Mouse (Mus musculus) midbrain, embryonic 10.5 days (tissue): Measurements from ENCODE around the gene Tprg. TPM values are rescaled to one million over a fixed set of nuclear protein-coding genes. Genes with fewer than 3 reads are reported as not detected.

Experiments
- DNase-seq: peaks from one replicate; pipeline ENCODE4 v3.0.0-alpha.2; 2017; ENCODE audit warnings: low spot score
- H3K27ac ChIP-seq: fragments of 300-500 bp; sonication (generic); replicated peaks from 2 replicates; pipeline ENCODE4 v1.5.1; 2016; ENCODE audit warnings: mild to moderate bottlenecking
- H3K27me3 ChIP-seq: fragments of 300-500 bp; sonication (generic); 2 replicates; pipeline ENCODE4 v1.6.1; 2016; ENCODE audit warnings: low read depth, mild to moderate bottlenecking; ENCODE audit not compliant: poor library complexity, severe bottlenecking
- H3K36me3 ChIP-seq: fragments of 300-500 bp; sonication (generic); 2 replicates; pipeline ENCODE4 v1.6.1; 2016; ENCODE audit warnings: mild to moderate bottlenecking, moderate library complexity
- H3K4me1 ChIP-seq: fragments of 300-500 bp; sonication (generic); 2 replicates; pipeline ENCODE4 v1.6.1; 2016
- H3K4me3 ChIP-seq: fragments of 300-500 bp; sonication (generic); 2 replicates; pipeline ENCODE4 v1.5.1; 2016; ENCODE audit warnings: mild to moderate bottlenecking, moderate library complexity
- H3K9me3 ChIP-seq: fragments of 300-500 bp; sonication (generic); replicated peaks from 2 replicates; pipeline ENCODE4 v1.6.1; 2016; ENCODE audit warnings: mild to moderate bottlenecking
- WGBS: fragments of 180-500 bp; shearing (Covaris S2); methylation state at CpG from one replicate; pipeline ENCODE4 v1.1.7; 2016; 5-methylcytosine and 5-hydroxymethylcytosine counted together
- polyA plus RNA-seq: library from polyadenylated mRNA; unstranded; fragments of >200 nt; fragmentation: Nextera tagmentation; extraction: Ambion mirVana; gene quantifications from 2 replicates; pipeline ENCODE4 v1.2.1, GENCODE M21; 2016

Gene Tprg
- polyA plus RNA-seq, 1 experiment from 2014 or later, result not detected

- Histone ChIP-seq H3K4me1 (no peaks in the 10 kb centered on the region), H3K4me3 (no peak overlapping the region), H3K36me3 (no peaks in the 10 kb centered on the region), H3K27ac (no peak overlapping the region), H3K27me3 (no peaks in the 10 kb centered on the region), H3K9me3 (no peaks in the 10 kb centered on the region)
- DNase-seq, result no peak
- 90% methylated on average over 7 of the region's 7 CpGs for WGBS
Observed at GRCm38 (mm10) chr16:25367834-25368233, 81.2 kb downstream of the Tprg start.

GRCm38 (mm10) chr16:25369984-25370412 lies 83.4 kb downstream of the Tprg start:
- Histone ChIP-seq H3K36me3 (no peaks in the 10 kb centered on the region), H3K4me1 (no peaks in the 10 kb centered on the region), H3K27ac (no peak overlapping the region), H3K4me3 (no peak overlapping the region), H3K9me3 (no peaks in the 10 kb centered on the region), H3K27me3 (no peaks in the 10 kb centered on the region)
- WGBS, result 74% methylated on average over 5 of the region's 5 CpGs
- no peak for DNase-seq

GRCm38 (mm10) chr16:25374121-25374520 lies 87.5 kb downstream of the Tprg start:
- no peak for DNase-seq
- Histone ChIP-seq H3K36me3 (no peaks in the 10 kb centered on the region), H3K4me3 (no peak overlapping the region), H3K9me3 (no peaks in the 10 kb centered on the region), H3K27ac (no peak overlapping the region), H3K27me3 (no peaks in the 10 kb centered on the region), H3K4me1 (no peaks in the 10 kb centered on the region)
- WGBS, result 90% methylated on average over 4 of the region's 4 CpGs

- no peaks in the 10 kb centered on the region for H3K27me3 ChIP-seq
- H3K9me3 ChIP-seq, result no peaks in the 10 kb centered on the region
- no peak overlapping the region for H3K4me3 ChIP-seq
- no peaks in the 10 kb centered on the region for H3K36me3 ChIP-seq
- WGBS, result 64% methylated on average over 5 of the region's 5 CpGs
- no peaks in the 10 kb centered on the region for H3K4me1 ChIP-seq
- H3K27ac ChIP-seq, result no peak overlapping the region
- DNase-seq, result no peak
Observed at GRCm38 (mm10) chr16:25374775-25375174, 88.2 kb downstream of the Tprg start.

DNA sequence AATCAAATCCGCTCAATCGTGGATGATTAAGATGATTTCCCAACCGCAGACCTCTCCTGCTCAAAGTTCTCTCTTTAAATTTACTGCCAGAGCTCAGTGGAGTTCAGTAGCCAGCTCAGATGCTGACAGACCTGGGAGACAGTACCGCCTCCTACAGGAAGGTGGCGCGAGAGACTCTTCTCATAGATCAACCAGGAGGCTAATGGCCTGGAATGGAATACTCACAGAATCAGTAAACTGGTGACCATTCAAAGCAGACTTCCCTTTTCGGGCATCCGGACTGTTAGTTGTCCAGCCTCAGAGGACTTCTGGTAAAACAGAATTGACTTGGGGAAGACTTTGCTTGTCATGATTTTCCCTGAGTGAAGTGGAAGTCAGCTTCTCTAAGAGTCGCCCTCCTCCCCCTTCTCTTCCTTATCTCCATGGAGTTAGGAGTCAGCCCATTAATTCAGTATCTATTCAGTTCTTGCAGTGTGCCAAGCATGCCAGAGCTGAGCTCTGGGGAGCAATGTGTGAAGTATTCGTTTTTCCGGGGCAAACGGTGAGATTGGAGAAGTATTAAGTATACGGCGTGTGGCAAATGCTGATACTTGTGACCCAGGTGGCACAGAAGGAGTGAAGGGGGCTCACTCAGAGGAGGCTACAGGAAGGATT lies 90.2 kb downstream of the Tprg start:
- H3K4me3 ChIP-seq, result no peak overlapping the region
- no peaks in the 10 kb centered on the region for H3K36me3 ChIP-seq
- no peaks in the 10 kb centered on the region for H3K4me1 ChIP-seq
- no peaks in the 10 kb centered on the region for H3K27me3 ChIP-seq
- H3K9me3 ChIP-seq, result no peaks in the 10 kb centered on the region
- peak; percentile 71 for DNase-seq
- 49% methylated on average over 14 of the region's 14 CpGs for WGBS
- no peak overlapping the region for H3K27ac ChIP-seq

DNA sequence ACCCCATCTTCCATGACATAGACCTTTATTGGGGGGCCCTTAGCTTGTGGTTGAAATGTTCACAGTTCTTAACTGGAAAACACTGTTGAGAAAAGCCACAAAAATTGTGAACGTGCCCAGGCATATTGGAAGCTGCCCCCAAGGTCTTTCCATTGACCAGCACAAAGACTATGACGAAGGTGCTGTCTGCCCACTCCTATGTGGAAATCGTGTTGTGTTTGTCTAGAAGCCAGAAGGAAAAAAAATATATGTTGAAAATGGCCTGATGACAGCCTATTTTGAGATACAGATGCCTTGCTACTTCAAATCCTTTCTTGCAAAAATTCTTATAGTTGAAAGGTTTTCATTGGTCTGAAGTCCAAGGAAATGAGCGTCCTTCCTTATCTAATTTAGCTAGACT lies 91.1 kb downstream of the Tprg start:
- Histone ChIP-seq H3K27ac (no peak overlapping the region), H3K4me3 (no peak overlapping the region), H3K4me1 (no peaks in the 10 kb centered on the region), H3K9me3 (no peaks in the 10 kb centered on the region), H3K36me3 (no peaks in the 10 kb centered on the region), H3K27me3 (no peaks in the 10 kb centered on the region)
- WGBS, result 89% methylated on average over 4 of the region's 4 CpGs
- DNase-seq, result no peak

- H3K4me1 ChIP-seq, result no peaks in the 10 kb centered on the region
- H3K4me3 ChIP-seq, result no peak overlapping the region
- 86% methylated on average over 6 of the region's 6 CpGs for WGBS
- no peak overlapping the region for H3K27ac ChIP-seq
- DNase-seq, result no peak
- no peaks in the 10 kb centered on the region for H3K9me3 ChIP-seq
- H3K27me3 ChIP-seq, result no peaks in the 10 kb centered on the region
- H3K36me3 ChIP-seq, result no peaks in the 10 kb centered on the region
Observed at GRCm38 (mm10) chr16:25385498-25386192, 99.0 kb downstream of the Tprg start.

DNA sequence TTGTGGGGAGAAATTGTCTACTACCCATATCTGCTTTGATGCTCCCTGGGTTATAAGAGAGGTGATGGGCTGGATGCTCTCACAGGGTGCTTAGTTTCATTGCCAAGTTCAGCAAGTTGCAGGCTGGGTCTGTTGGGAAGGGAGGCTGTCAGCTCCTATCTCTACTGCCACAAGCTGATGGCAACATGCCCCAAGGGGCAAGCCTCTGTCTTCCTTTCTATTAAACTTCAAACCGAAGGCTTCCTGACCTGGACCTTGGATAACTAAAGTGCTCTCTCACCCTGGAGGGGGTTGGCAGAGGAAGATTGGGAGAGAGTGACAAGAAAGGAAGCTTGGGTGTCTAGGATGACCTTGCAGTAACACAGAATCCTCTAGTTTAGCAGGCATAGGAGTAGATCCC lies 108.1 kb downstream of the Tprg start:
- Histone ChIP-seq H3K9me3 (no peaks in the 10 kb centered on the region), H3K4me3 (no peak overlapping the region), H3K36me3 (no peaks in the 10 kb centered on the region), H3K27me3 (no peaks in the 10 kb centered on the region), H3K27ac (no peak overlapping the region), H3K4me1 (no peaks in the 10 kb centered on the region)
- WGBS, result 82% methylated on average over 1 of the region's 1 CpGs
- DNase-seq, result no peak

DNA sequence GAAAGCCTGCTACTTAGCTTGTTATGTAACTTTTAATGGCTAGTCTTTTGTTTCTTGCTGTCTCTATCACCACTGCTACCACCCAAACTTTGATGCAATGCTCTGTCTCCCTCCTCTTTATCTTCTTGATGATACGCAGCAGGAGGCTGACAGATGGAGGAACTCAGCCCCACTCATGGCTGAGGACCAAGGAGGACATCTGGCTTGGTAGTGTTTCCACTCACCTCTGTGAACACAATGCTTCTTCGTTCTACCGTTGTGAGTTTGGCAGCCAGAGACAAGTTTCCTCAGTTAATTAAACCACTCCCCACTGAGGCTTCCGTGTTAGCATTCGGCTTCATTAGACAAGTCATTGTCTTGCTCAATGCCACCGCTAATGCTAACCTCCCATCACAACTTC lies 117.5 kb downstream of the Tprg start:
- H3K4me3 ChIP-seq, result no peak overlapping the region
- no peak for DNase-seq
- no peak overlapping the region for H3K27ac ChIP-seq
- H3K36me3 ChIP-seq, result no peaks in the 10 kb centered on the region
- peaks cover 5% of the 10 kb centered on the region; the same call in 1 of the 2 replicates for H3K4me1 ChIP-seq
- WGBS, result 54% methylated on average over 6 of the region's 6 CpGs
- H3K27me3 ChIP-seq, result no peaks in the 10 kb centered on the region
- no peaks in the 10 kb centered on the region for H3K9me3 ChIP-seq

DNA sequence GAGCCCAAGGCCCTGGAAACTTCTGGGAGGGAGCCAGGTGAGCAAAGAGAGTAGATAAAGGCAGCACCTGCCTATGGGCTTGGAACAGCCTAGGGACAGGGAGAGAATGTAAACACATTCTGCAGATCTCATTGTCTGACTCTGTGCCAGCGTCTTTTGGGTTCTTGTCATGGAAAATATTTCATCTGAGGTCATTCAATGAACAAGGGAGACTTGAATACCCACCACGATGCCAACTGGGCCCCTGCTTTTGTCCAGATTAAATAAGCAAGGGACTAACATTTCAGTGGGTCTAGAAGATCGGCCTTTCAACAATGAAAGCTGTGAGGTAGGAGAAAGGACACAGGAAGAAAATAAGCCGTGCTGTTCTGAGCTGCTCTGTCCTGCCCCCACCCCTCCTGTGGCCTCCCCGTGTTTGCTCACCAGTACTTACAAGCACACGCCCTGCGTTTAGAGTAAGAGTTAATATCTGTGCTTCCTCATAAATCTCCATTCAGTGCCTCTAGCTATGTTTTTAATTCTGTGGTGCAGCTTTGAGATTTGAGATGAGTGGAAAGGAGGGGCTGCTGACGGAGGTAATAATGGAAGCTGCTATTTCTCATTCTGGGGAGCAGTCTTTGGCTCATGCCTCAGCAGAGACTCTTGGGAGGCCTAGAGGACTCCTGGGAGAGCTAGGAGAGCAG lies 120.7 kb downstream of the Tprg start:
- whole genome bisulfite sequencing, result 67% methylated on average over 8 of the region's 8 CpGs
- no peaks in the 10 kb centered on the region for H3K27me3 ChIP-seq
- H3K27ac ChIP-seq, result 0 out of 2 replicates have a peak overlapping the region, but pooled peaks have one; percentile 6
- peaks cover 5% of the 10 kb centered on the region; the same call in 1 of the 2 replicates for H3K4me1 ChIP-seq
- DNase-seq, result no peak
- H3K9me3 ChIP-seq, result no peaks in the 10 kb centered on the region
- H3K36me3 ChIP-seq, result no peaks in the 10 kb centered on the region
- no peak overlapping the region for H3K4me3 ChIP-seq

- DNase-seq, result no peak
- H3K27ac ChIP-seq, result no peak overlapping the region
- 93% methylated on average over 6 of the region's 6 CpGs for WGBS
Observed at GRCm38 (mm10) chr16:25408032-25408431, 121.4 kb downstream of the Tprg start.

GRCm38 (mm10) chr16:25411307-25411706 lies 124.7 kb downstream of the Tprg start:
- Histone ChIP-seq H3K27me3 (no peaks in the 10 kb centered on the region), H3K4me3 (no peak overlapping the region), H3K27ac (no peak overlapping the region), H3K9me3 (no peaks in the 10 kb centered on the region), H3K36me3 (no peaks in the 10 kb centered on the region), H3K4me1 (peaks cover 5% of the 10 kb centered on the region; the same call in 1 of the 2 replicates)
- WGBS, result 79% methylated on average over 3 of the region's 3 CpGs
- DNase-seq, result no peak

More at GRCm38 (mm10) chr16:25408032-25408431, 121.4 kb downstream of the Tprg start:
- H3K4me1 ChIP-seq, result peaks cover 5% of the 10 kb centered on the region; the same call in 1 of the 2 replicates
- no peak overlapping the region for H3K4me3 ChIP-seq
- H3K27me3 ChIP-seq, result no peaks in the 10 kb centered on the region
- H3K36me3 ChIP-seq, result no peaks in the 10 kb centered on the region
- H3K9me3 ChIP-seq, result no peaks in the 10 kb centered on the region

DNA sequence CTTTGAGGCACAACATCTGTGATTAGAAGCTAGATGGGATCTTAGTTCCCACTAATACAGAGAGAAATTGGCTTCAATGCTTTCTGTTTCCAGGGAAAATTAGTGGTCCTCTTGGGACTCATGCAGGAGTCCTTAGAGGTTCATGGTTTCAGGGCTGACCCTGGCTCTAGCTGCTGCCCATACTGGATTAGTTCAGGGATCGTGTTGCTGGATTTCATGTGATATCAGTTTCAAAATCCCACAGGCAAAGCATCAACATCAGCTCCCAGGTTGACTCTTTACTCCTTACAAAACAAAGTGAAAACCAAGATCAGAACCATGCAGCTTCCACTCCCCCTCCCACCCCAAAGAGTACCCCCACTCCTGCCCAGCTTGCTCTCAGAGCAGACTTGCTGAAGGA lies 127.3 kb downstream of the Tprg start:
- H3K27ac ChIP-seq, result no peak overlapping the region
- no peaks in the 10 kb centered on the region for H3K36me3 ChIP-seq
- no peaks in the 10 kb centered on the region for H3K9me3 ChIP-seq
- H3K4me1 ChIP-seq, result 0 out of 2 replicates have a peak, but pooled peaks cover 3% of the 10 kb centered on the region
- DNase-seq, result no peak
- 67% methylated on average over 1 of the region's 1 CpGs for WGBS
- no peaks in the 10 kb centered on the region for H3K27me3 ChIP-seq
- H3K4me3 ChIP-seq, result no peak overlapping the region
